Mouse (Mus musculus): ENCODE results near the gene Wdr46. TPM values are rescaled to one million over a fixed set of nuclear protein-coding genes. Genes with fewer than 3 reads are reported as not detected.
A peak's percentile ranks its signal among the peaks of the same experiment; 100 is the strongest.
"Not testable (repeated sequence)": the region's sequence is repeated elsewhere in the genome, so short reads cannot be mapped to it uniquely, and the experiment has no call there.

Gene Wdr46
- polyA plus RNA-seq, 1 experiment from 2014 or later = 56.1 TPM

DNA sequence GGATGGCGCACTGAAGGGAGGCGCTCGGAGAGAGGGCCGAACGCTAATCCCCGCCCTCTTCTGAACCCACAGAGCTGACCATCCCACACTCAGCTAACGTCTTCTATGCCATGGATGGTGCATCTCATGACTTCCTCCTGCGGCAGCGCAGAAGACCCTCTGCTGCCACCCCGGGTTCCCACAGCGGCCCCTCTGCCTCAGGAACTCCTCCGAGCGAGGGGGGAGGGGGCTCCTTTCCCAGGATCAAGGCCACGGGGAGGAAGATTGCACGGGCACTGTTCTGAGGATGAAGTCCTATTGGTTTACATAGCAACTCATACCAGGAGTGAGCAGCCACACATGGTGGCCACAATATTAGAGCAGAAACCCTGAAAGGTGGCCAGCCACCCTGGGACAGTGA, 3.5 kb upstream of the Wdr46 start:
- Histone ChIP-seq H3K27me3 (ENCODE audit: poor library complexity, severe bottlenecking) (no peaks in the 10 kb centered on the region), H3K4me3 (peak overlapping the region; percentile 12; the same call in 1 of the 2 replicates), H3K36me3 (replicated peaks) (peaks cover 72% of the 10 kb centered on the region), H3K4me1 (peaks cover 35% of the 10 kb centered on the region), H3K9me3 (no peaks in the 10 kb centered on the region), H3K27ac (no peak overlapping the region)
- DNase-seq (ENCODE audit: extremely low spot score, low spot score) = no peak
- 87% methylated on average over 15 of the region's 15 CpGs for WGBS

DNA sequence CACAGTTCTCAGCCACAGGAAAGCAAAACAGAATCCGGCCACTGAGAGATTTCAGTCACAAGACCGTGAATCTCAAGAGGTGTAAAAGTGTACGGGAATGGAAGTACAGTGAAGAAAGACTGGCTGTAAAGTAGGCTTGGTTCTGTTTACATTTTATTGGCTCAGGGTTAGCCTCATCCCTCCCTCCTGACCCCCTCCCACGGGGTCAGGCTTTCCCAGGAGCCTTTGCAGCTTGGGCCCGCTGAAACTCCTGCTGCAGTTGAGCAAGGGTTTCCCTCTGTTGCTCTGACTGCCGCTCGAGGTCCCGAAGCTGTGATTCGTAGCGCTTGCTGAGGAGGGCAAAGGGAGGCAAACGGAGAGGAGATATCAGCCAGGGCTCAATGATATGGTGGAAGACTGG, 1.7 kb upstream of the Wdr46 start:
- Histone ChIP-seq H3K9me3 (no peaks in the 10 kb centered on the region), H3K27me3 (ENCODE audit: poor library complexity, severe bottlenecking) (no peaks in the 10 kb centered on the region), H3K4me3 (peak overlapping the region; percentile 96), H3K36me3 (replicated peaks) (peaks cover 72% of the 10 kb centered on the region), H3K27ac (no peak overlapping the region), H3K4me1 (peaks cover 26% of the 10 kb centered on the region)
- DNase-seq (ENCODE audit: extremely low spot score, low spot score) = no peak
- WGBS = 83% methylated on average over 11 of the region's 11 CpGs

DNA sequence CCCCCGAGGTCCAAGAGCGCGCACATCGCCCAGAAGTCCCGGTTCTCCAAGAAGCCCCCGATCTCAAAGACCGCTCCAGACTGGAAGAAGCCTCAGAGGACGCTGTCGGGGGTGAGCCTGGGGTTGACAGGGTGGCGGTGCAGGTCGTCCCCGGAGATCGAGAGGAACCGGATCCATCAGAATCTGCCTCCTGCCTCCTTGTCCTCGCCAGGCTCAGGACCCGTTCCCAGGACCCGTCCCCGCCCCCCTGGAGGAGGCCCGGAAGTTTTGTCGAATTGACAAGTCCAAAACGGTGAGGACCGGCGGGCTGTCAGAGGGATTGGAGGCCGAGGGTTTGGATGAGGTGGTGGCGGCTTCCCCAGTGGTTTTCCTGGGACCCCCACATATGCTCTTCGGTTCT, 521 bp downstream of the Wdr46 start:
- H3K4me1 ChIP-seq = peaks cover 26% of the 10 kb centered on the region
- no peaks in the 10 kb centered on the region for H3K27me3 ChIP-seq (ENCODE audit: poor library complexity, severe bottlenecking)
- no peak for DNase-seq (ENCODE audit: extremely low spot score, low spot score)
- H3K4me3 ChIP-seq = peak overlapping the region; percentile 96
- 3% methylated on average over 26 of the region's 26 CpGs for WGBS
- H3K27ac ChIP-seq = peak overlapping the region; percentile 89
- peaks cover 72% of the 10 kb centered on the region for H3K36me3 ChIP-seq (replicated peaks)
- no peaks in the 10 kb centered on the region for H3K9me3 ChIP-seq

DNA sequence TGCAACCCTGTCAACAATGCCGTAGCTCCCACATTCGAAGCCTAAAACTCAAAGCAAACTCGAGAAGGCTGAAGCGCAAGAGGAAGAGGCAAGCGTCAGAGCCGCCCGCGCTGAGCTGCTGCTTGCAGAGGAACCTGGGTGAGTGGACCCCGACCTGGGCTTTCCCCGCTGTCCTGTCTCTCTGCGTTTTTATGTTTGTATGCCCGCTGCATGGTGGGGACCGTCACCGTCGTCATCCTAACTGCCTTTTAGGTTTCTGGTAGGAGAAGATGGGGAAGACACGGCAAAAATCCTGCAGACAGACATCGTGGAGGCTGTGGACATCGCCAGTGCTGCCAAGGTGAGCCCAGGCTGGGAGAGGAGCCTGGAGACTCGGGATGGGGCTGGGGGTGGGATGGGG, 921 bp downstream of the Wdr46 start:
- 63% methylated on average over 19 of the region's 19 CpGs for WGBS
- DNase-seq (ENCODE audit: extremely low spot score, low spot score) = no peak
- no peaks in the 10 kb centered on the region for H3K9me3 ChIP-seq
- peak overlapping the region; percentile 89; the same call in 1 of the 2 replicates for H3K27ac ChIP-seq
- H3K4me3 ChIP-seq = peak overlapping the region; percentile 96
- peaks cover 72% of the 10 kb centered on the region for H3K36me3 ChIP-seq (replicated peaks)
- H3K4me1 ChIP-seq = peaks cover 26% of the 10 kb centered on the region
- H3K27me3 ChIP-seq (ENCODE audit: poor library complexity, severe bottlenecking) = no peaks in the 10 kb centered on the region

DNA sequence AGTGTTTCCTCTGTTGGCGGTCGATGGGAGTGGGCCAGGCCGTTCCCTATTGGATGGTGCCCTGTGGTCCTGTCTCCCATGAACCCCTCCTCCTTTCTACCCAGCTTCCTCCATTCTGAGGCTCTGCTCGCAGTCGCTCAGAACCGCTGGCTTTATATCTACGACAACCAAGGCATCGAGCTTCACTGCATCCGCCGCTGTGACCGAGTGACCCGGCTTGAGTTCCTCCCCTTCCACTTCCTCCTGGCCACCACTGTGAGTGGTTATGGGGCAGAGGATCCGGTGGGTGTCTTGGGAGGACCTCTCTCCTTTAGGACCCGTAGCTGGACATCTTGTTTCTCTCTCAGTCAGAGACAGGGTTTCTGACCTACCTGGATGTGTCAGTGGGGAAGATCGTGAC, 3.0 kb downstream of the Wdr46 start:
- peaks cover 72% of the 10 kb centered on the region for H3K36me3 ChIP-seq (replicated peaks)
- H3K4me3 ChIP-seq = no peak overlapping the region
- no peak for DNase-seq (ENCODE audit: extremely low spot score, low spot score)
- peaks cover 26% of the 10 kb centered on the region for H3K4me1 ChIP-seq
- H3K27me3 ChIP-seq (ENCODE audit: poor library complexity, severe bottlenecking) = no peaks in the 10 kb centered on the region
- 95% methylated on average over 15 of the region's 15 CpGs for WGBS
- no peaks in the 10 kb centered on the region for H3K9me3 ChIP-seq
- no peak overlapping the region for H3K27ac ChIP-seq

DNA sequence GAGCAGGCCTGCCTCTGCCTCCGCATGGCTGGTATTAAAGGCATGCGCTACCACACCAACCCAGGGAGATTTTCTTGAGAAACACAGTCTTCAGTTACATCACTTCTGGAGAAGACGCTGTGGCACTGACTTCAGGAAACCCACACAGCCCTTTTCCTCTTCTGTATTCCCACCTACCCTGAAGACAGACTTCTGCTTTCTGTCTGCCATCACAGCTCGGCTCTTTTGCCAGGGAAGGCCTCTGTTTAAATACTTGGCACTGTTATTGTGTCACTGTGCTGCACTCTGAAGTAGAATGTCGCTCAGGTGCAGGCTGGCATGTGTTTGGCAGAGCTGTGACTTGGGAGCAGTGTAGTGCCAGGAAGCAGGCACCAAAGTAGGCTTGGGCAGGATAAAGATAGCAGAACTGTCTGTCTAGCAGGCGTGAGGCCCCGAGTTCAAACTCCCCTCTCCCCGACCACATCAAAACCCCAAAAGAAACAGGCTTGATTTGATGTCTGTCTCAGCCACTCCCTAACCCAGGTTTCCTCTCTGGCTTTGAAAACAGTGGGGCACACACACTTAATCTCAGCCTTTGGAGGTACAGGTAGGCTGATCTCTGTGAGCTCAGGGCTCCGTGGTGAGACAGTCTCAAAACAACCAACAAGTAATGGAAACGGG, 7.1 kb downstream of the Wdr46 start:
- no peak overlapping the region for H3K27ac ChIP-seq
- 93% methylated on average over 10 of the region's 10 CpGs for WGBS
- H3K4me3 ChIP-seq = 0 out of 2 replicates have a peak overlapping the region, but pooled peaks have one; percentile 10
- no peaks in the 10 kb centered on the region for H3K27me3 ChIP-seq (ENCODE audit: poor library complexity, severe bottlenecking)
- H3K4me1 ChIP-seq = peaks cover 26% of the 10 kb centered on the region
- H3K36me3 ChIP-seq (replicated peaks) = peaks cover 98% of the 10 kb centered on the region
- no peaks in the 10 kb centered on the region for H3K9me3 ChIP-seq
- no peak for DNase-seq (ENCODE audit: extremely low spot score, low spot score)

DNA sequence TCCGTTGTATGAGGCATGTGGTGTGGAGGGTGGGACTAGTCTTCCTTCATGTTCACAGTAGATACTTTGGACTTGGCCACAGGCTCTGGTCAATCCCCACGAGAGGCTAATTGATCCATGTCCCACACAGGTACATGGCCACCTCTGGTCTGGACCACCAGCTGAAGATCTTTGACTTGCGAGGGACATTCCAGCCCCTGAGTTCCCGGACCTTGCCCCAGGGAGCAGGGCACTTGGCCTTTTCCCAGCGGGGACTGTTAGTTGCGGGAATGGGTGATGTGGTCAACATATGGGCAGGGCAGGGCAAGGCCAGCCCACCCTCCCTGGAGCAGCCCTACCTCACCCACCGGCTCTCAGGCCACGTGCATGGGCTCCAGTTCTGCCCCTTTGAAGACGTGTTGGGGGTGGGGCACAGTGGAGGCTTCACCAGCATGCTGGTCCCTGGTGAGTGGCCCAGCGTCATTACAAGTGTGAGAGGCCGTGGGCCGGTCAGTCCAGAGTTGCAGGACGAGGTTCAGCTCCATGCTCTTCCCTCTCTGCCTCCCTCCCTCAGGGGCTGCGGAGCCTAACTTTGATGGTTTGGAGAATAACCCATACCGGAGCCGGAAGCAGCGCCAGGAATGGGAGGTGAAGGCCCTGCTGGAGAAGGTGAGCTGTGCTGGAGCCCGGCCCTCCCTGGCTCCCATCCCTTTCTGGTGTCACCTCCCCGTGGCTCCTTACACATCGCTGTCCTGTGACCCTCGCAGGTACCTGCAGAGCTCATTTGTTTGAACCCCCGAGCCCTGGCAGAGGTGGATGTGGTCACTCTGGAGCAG, 7.8 kb downstream of the Wdr46 start:
- whole genome bisulfite sequencing = 91% methylated on average over 22 of the region's 22 CpGs
- no peaks in the 10 kb centered on the region for H3K9me3 ChIP-seq
- peaks cover 34% of the 10 kb centered on the region for H3K4me1 ChIP-seq
- H3K27ac ChIP-seq = no peak overlapping the region
- peaks cover 98% of the 10 kb centered on the region for H3K36me3 ChIP-seq (replicated peaks)
- peak overlapping the region; percentile 10; the same call in 1 of the 2 replicates for H3K4me3 ChIP-seq
- no peak for DNase-seq (ENCODE audit: extremely low spot score, low spot score)
- no peaks in the 10 kb centered on the region for H3K27me3 ChIP-seq (ENCODE audit: poor library complexity, severe bottlenecking)

DNA sequence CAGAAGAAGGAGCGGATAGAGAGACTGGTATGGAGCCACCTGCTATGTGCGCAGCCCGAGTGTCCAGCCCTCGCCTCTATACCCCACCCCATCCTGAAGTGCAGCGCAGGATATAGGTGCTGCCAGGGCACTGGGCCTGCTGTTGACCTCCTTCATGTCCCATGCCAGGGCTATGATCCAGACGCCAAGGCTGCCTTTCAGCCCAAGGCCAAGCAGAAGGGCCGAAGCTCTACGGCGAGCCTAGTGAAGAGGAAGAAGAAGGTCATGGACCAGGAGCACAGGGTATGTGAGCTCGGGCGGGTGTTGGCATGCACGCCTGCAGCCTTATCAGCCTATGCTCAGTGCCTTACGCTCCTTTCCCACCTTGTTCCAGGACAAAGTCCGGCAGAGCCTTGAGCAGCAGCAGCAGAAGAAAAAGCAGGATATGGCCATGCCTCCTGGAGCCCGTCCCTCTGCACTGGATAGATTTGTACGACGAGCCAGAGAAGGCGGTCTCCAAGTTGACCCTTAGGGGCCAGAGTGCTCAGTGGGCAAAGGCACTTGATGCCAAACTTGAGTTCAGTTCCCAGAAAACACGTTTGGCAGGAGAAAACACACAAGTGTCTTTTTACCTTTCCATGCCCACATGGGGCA, 8.6 kb downstream of the Wdr46 start:
- no peaks in the 10 kb centered on the region for H3K27me3 ChIP-seq (ENCODE audit: poor library complexity, severe bottlenecking)
- no peak overlapping the region; the same call in 1 of the 2 replicates for H3K4me3 ChIP-seq
- no peaks in the 10 kb centered on the region for H3K9me3 ChIP-seq
- H3K36me3 ChIP-seq (replicated peaks) = peaks cover 98% of the 10 kb centered on the region
- WGBS = 91% methylated on average over 19 of the region's 19 CpGs
- DNase-seq (ENCODE audit: extremely low spot score, low spot score) = no peak
- H3K4me1 ChIP-seq = peaks cover 41% of the 10 kb centered on the region
- no peak overlapping the region for H3K27ac ChIP-seq

DNA sequence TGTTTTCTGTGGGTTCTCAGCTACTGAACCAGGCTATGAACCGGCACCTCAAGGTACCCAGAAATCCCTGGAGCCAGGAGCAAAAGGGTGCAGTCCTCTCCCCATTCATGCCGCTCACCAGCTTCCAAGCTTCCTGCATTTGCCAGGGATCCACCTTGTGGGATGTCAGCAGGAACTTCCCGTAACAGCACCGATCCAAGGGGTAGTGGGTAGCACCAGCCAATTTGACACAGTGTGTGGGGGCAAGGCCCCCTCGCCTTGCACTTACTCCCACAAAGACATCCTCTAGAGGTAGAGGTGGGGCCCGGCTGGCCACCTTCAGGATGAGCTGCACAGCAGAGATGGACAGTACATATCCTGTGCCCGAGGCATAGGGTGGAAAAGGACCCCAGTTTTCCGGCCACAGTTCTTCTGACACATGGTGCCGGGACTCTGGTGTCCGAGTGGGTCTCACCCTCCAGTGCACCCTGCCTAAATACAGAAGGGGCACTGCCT, 9.7 kb downstream of the Wdr46 start:
- 78% methylated on average over 10 of the region's 10 CpGs for WGBS
- Histone ChIP-seq H3K36me3 (replicated peaks) (peaks cover 96% of the 10 kb centered on the region), H3K9me3 (no peaks in the 10 kb centered on the region), H3K4me1 (peaks cover 49% of the 10 kb centered on the region), H3K27ac (peak overlapping the region; percentile 86), H3K27me3 (ENCODE audit: poor library complexity, severe bottlenecking) (no peaks in the 10 kb centered on the region), H3K4me3 (peak overlapping the region; percentile 56)
- no peak for DNase-seq (ENCODE audit: extremely low spot score, low spot score)

DNA sequence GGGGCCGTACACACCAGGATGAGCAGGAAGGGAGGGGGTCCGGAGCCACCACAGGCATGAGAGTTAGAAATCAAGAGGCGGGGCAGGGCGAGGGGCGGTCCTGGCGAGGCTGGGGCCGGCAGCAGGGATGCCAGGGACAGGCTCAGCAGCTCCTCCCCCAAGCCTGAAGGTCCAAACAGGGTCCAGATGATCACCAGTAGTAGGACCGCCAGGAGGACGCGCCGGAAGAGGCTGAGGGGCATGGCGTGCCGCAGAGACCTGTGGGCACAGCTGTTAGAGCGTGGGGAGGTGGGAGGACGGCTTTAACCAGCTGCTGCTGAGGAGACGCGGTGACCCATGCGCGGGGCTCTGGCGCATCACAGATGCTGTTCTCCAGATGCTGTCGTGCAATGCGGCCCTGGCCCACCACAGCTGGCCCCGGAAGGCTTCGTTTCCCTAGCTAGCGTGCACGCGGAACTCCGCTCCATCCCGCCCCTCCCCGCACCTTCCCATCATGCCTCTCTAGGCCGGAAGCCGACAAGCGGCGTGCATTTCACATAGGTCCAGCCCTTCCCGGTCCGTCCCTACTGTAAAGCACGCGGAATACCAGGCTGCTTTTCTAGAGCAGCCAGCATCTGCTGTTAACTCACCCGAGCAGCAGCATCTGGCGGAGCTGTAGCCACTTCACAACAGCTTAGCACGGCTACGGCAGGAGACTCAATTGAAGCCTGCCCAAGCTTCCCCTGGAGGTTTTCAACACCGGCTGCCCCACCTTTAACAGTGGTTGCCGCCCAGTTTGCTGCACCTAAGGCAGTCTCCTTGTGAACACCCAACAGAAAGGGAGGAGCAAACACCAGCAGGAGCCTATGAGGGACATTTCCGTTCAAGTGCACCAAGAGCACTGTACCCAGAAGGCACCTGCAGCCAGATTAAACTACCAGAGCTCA, 10.8 kb downstream of the Wdr46 start, which contains the start of gene B3galt4:
Gene B3galt4 (minus strand): TSS at position 468 of the 926 bp plus-strand sequence.
- under 1% methylated on average over 45 of the region's 45 CpGs for WGBS
- Histone ChIP-seq H3K4me3 (peak within 1 kb of the TSS; percentile 56), H3K9me3 (no peaks in the 10 kb centered on the region), H3K4me1 (peaks cover 50% of the 10 kb centered on the region), H3K27ac (peak within 1 kb of the TSS; percentile 86), H3K27me3 (ENCODE audit: poor library complexity, severe bottlenecking) (no peaks in the 10 kb centered on the region), H3K36me3 (replicated peaks) (peaks cover 85% of the 10 kb centered on the region)
- DNase-seq (ENCODE audit: extremely low spot score, low spot score) = peak; percentile 87

DNA sequence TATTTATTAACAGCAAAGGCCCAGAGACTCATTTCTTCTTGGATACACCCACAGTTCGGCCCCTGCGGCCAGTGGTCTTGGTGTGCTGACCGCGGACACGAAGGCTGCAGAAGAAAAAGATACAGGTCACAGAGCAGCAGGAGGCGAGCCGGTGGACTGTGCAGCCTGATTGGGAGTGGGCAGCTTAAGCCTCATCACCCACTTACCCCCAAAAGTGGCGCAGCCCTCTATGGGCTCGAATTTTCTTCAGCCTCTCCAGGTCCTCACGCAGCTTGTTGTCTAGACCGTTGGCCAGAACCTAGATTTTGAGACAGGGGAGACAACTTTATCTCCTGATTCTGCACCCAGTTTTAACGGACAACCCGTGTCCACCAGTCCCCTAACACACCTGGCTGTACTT, 11.6 kb downstream of the Wdr46 start:
- H3K27me3 ChIP-seq (ENCODE audit: poor library complexity, severe bottlenecking); H3K9me3 ChIP-seq; DNase-seq (ENCODE audit: extremely low spot score, low spot score); H3K27ac ChIP-seq: not testable (repeated sequence)
- peaks cover 58% of the 10 kb centered on the region for H3K4me1 ChIP-seq
- H3K36me3 ChIP-seq (replicated peaks) = peaks cover 78% of the 10 kb centered on the region
- peak overlapping the region; percentile 56 for H3K4me3 ChIP-seq
- 78% methylated on average over 13 of the region's 13 CpGs for WGBS

DNA sequence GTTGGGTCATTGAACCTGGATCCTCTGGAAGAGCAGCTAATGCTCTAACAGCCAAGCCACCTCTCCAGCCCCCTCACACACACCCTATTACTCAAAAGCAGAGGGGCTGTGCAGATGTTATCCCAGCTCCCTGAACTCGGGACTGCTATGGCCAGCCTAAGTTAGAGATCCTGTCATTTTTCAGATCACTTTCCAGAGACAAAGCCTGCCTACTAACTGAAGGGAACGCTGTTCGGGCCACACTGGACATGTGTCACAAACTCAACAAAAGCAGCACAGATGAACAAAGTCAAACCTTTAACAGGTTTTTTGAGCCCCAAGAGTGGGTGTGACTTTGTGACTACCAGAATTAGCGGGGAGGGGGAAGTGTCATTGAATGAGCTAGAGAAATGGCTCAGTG, 12.4 kb downstream of the Wdr46 start:
- H3K27me3 ChIP-seq (ENCODE audit: poor library complexity, severe bottlenecking) = no peaks in the 10 kb centered on the region
- WGBS = 87% methylated on average over 4 of the region's 4 CpGs
- H3K4me3 ChIP-seq = peak overlapping the region; percentile 71
- DNase-seq (ENCODE audit: extremely low spot score, low spot score) = no peak
- H3K4me1 ChIP-seq = peaks cover 64% of the 10 kb centered on the region
- no peaks in the 10 kb centered on the region for H3K9me3 ChIP-seq
- peak overlapping the region; percentile 32; the same call in 1 of the 2 replicates for H3K27ac ChIP-seq
- peaks cover 72% of the 10 kb centered on the region for H3K36me3 ChIP-seq (replicated peaks)
